Mouse (Mus musculus): ENCODE measurements around the gene Rtn4ip1. TPM values are rescaled to one million over a fixed set of nuclear protein-coding genes. Genes with fewer than 3 reads are reported as not detected.

Rtn4ip1 gene
- polyA plus RNA-seq, 1 experiment from 2014 or later = 15.0 TPM

DNA sequence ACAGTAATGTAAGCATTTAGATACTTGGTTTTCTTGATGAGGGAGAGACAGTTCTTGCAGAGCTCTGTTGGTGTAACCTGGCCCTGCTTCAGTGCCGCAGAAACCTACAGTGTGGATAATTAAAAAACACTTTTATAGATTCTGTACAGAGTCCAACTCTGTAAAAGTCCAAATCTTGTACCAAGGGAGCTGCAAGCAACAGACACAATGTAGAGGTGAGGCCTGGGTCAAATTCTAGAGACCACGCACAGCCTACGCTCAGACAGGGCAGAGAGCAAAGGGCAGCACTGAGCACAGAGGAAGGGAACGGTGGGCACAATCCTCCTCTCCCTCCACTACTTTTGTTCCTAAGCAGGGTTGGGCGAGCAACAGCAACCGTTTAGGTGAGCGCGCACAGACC is 5.5 kb upstream of the Rtn4ip1 start:
- Histone ChIP-seq H3K36me3 (ENCODE audit: control insufficient read depth, insufficient read depth, low read length) (peaks cover 30% of the 10 kb centered on the region), H3K4me3 (ENCODE audit: low read depth, low read length) (no peak overlapping the region), H3K27ac (ENCODE audit: low read depth) (no peak overlapping the region), H3K9me3 (ENCODE audit: control insufficient read depth, low read length) (no peaks in the 10 kb centered on the region), H3K4me1 (replicated peaks; ENCODE audit: control insufficient read depth, insufficient read depth, low read length) (peaks cover 4% of the 10 kb centered on the region; the same call in 1 of the 2 replicates), H3K27me3 (replicated peaks; ENCODE audit: control insufficient read depth, insufficient read depth, low read length) (no peaks in the 10 kb centered on the region), H3K9ac (ENCODE audit: low read length) (no peak overlapping the region), H3K4me2 (ENCODE audit: low read length) (no peak overlapping the region)
- WGBS = 92% methylated on average over 8 of the region's 8 CpGs
- ATAC-seq (replicated peaks; ENCODE audit: low FRiP score, low TSS enrichment, low read depth) = no peak
- no peak for DNase-seq (ENCODE audit: low spot score)

DNA sequence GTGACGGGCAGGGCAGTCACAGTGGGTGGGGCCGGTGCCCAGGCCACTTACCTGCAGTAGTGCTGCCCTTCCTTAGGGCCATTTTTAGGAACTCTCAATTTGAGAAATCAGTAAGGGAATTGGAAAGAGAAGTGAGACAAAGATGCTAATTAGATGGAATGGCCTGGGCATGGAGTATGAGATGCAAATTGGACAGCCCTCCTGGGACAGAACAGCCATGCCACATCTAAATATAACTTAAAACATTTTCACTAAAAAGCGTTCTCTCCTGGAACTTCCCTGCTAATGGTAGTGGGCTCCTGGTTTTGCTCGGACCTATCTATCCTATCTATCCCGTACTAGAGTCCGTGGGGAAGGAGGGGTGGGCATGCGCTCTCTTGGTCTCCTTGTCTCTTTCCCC is 3.3 kb upstream of the Rtn4ip1 start:
- WGBS = 91% methylated on average over 7 of the region's 7 CpGs
- H3K36me3 ChIP-seq (ENCODE audit: control insufficient read depth, insufficient read depth, low read length) = peaks cover 20% of the 10 kb centered on the region; the same call in 1 of the 2 replicates
- H3K27ac ChIP-seq (ENCODE audit: low read depth) = no peak overlapping the region
- H3K4me1 ChIP-seq (replicated peaks; ENCODE audit: control insufficient read depth, insufficient read depth, low read length) = peaks cover 11% of the 10 kb centered on the region
- DNase-seq (ENCODE audit: low spot score) (no peak), ATAC-seq (replicated peaks; ENCODE audit: low FRiP score, low TSS enrichment, low read depth) (no peak)
- H3K9ac ChIP-seq (ENCODE audit: low read length) = no peak overlapping the region
- no peak overlapping the region for H3K4me2 ChIP-seq (ENCODE audit: low read length)
- no peaks in the 10 kb centered on the region for H3K9me3 ChIP-seq (ENCODE audit: control insufficient read depth, low read length)
- H3K27me3 ChIP-seq (replicated peaks; ENCODE audit: control insufficient read depth, insufficient read depth, low read length) = no peaks in the 10 kb centered on the region
- H3K4me3 ChIP-seq (ENCODE audit: low read depth, low read length) = no peak overlapping the region

DNA sequence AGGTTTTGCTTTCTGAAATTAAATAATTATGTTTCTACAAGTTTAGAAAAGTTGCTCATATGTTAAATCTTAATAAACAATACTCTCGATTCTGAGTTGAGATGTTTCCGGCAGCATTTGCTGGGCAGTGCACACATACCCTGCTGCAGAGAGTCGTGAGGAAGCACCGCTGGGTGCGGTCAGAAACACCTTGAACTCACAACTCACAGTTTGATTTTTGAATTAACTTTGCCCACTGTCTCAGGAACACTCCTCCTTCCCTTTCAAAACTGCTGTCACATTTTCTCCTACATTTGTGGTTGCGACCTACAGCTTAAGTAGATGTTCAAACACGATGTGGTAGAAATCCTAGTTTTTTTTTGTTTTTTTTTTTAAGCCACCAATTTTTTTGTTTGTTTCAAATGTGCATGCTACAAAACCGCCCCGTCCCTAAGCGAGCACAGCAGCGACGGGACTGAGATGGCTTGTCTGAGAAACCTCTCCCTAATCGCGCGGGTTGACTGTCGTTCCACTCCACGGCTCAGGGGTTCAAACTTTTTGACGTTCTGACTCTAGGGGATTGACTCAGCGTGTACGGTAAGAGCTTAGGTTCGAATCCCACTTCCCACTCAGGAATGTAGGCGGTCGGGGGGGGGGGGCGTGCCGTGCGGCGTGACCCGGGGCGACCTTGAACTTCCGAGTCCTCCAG is 580 bp upstream of the Rtn4ip1 start:
- Histone ChIP-seq H3K36me3 (ENCODE audit: control insufficient read depth, insufficient read depth, low read length) (no peaks in the 10 kb centered on the region), H3K9ac (ENCODE audit: low read length) (peak overlapping the region; percentile 75), H3K4me2 (ENCODE audit: low read length) (peak overlapping the region; percentile 54), H3K9me3 (ENCODE audit: control insufficient read depth, low read length) (no peaks in the 10 kb centered on the region), H3K27me3 (replicated peaks; ENCODE audit: control insufficient read depth, insufficient read depth, low read length) (no peaks in the 10 kb centered on the region), H3K4me3 (ENCODE audit: low read depth, low read length) (peak overlapping the region; percentile 91), H3K27ac (ENCODE audit: low read depth) (peak overlapping the region; percentile 62), H3K4me1 (replicated peaks; ENCODE audit: control insufficient read depth, insufficient read depth, low read length) (peaks cover 11% of the 10 kb centered on the region)
- ATAC-seq (replicated peaks; ENCODE audit: low FRiP score, low TSS enrichment, low read depth) (peak; percentile 53; the same call in 1 of the 2 replicates), DNase-seq (ENCODE audit: low spot score) (no peak)
- 6% methylated on average over 30 of the region's 30 CpGs for WGBS

DNA sequence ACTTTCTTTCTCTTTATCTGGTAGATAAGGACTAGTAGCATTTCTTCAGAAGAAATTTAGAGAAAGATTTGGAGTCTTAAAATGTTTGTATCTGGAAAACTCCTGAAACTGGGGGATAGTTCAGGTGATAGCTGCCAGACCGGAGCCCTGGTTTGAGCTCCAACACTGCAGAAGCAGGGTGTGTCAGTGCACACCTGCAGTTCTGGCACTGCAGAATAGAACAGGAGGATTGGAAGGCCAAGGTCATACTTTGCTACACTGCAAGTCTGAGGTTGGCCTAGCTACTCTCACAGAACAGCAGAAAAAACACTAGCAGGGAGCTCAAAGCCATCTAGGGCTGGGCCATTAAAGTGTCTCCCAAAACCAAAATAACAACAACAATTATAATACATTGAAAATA is 3.0 kb downstream of the Rtn4ip1 start:
- Histone ChIP-seq H3K9me3 (ENCODE audit: control insufficient read depth, low read length) (no peaks in the 10 kb centered on the region), H3K4me2 (ENCODE audit: low read length) (no peak overlapping the region), H3K4me3 (ENCODE audit: low read depth, low read length) (no peak overlapping the region), H3K27ac (ENCODE audit: low read depth) (no peak overlapping the region), H3K27me3 (replicated peaks; ENCODE audit: control insufficient read depth, insufficient read depth, low read length) (no peaks in the 10 kb centered on the region), H3K4me1 (replicated peaks; ENCODE audit: control insufficient read depth, insufficient read depth, low read length) (peaks cover 11% of the 10 kb centered on the region), H3K36me3 (ENCODE audit: control insufficient read depth, insufficient read depth, low read length) (no peaks in the 10 kb centered on the region), H3K9ac (ENCODE audit: low read length) (no peak overlapping the region)
- DNase-seq (ENCODE audit: low spot score) (no peak), ATAC-seq (replicated peaks; ENCODE audit: low FRiP score, low TSS enrichment, low read depth) (no peak)
- 88% methylated on average over 1 of the region's 1 CpGs for WGBS

DNA sequence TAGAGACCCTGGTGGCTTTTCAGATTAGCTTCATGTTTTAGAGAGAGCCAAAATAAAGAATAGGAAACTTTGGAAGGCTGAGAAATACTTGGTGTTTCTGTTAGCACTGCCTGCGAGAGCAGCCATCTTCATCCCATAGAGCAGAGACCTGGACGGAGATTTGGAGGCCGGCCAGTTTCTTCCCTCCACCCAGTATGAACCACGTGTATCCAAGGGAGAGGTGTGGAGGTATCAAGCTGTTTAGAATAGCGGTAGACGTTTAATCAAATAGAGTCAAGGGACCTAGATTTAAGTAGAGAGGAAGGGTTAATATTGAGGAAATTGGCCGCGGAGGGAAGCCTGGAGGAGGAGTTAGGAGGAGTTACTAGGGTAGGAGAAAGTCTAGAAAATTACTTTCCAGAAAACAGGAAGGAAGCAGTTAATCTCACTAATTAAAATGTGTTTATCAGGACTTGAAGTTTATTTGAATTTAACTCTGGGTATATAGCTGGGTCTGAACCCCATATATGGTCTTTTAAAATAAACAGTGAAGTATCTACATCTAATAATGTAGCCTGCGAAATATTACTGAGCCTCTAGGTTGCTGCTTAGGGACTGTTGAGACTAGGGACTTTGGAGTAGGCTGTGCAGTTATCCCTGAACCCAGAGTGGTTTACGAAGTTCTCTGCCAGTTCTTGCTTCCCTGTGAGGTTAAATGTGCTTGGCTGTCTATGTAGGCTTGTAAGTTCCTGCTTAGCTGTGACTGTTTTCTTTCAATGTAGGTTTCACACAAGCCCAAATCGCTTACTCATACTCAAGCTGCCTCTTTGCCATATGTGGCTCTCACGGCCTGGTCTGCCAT is 8.6 kb downstream of the Rtn4ip1 start:
- Histone ChIP-seq H3K36me3 (ENCODE audit: control insufficient read depth, insufficient read depth, low read length) (no peaks in the 10 kb centered on the region), H3K4me3 (ENCODE audit: low read depth, low read length) (no peak overlapping the region), H3K4me2 (ENCODE audit: low read length) (no peak overlapping the region), H3K9me3 (ENCODE audit: control insufficient read depth, low read length) (no peaks in the 10 kb centered on the region), H3K27ac (ENCODE audit: low read depth) (no peak overlapping the region), H3K4me1 (replicated peaks; ENCODE audit: control insufficient read depth, insufficient read depth, low read length) (no peaks in the 10 kb centered on the region), H3K27me3 (replicated peaks; ENCODE audit: control insufficient read depth, insufficient read depth, low read length) (no peaks in the 10 kb centered on the region), H3K9ac (ENCODE audit: low read length) (no peak overlapping the region)
- DNase-seq (ENCODE audit: low spot score) (no peak), ATAC-seq (replicated peaks; ENCODE audit: low FRiP score, low TSS enrichment, low read depth) (no peak)
- WGBS = 77% methylated on average over 12 of the region's 12 CpGs

DNA sequence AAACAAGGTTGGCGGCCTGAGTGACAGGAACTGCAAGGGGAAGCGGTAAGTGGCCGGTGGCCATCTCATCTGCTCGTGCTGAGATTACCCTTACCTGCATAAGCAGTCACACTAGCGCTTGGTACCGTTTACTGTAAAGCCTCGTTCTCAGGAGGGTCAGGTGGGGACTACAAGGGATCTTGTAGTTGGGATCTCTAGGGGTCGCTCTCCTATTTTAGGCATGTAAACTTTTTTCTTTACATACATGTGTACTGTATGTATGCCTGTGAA is 9.2 kb downstream of the Rtn4ip1 start:
- Histone ChIP-seq H3K27me3 (replicated peaks; ENCODE audit: control insufficient read depth, insufficient read depth, low read length) (no peaks in the 10 kb centered on the region), H3K36me3 (ENCODE audit: control insufficient read depth, insufficient read depth, low read length) (no peaks in the 10 kb centered on the region), H3K4me1 (replicated peaks; ENCODE audit: control insufficient read depth, insufficient read depth, low read length) (no peaks in the 10 kb centered on the region), H3K27ac (ENCODE audit: low read depth) (no peak overlapping the region), H3K4me2 (ENCODE audit: low read length) (no peak overlapping the region), H3K9me3 (ENCODE audit: control insufficient read depth, low read length) (no peaks in the 10 kb centered on the region), H3K9ac (ENCODE audit: low read length) (no peak overlapping the region), H3K4me3 (ENCODE audit: low read depth, low read length) (no peak overlapping the region)
- ATAC-seq (replicated peaks; ENCODE audit: low FRiP score, low TSS enrichment, low read depth) = no peak
- 90% methylated on average over 8 of the region's 8 CpGs for WGBS
- DNase-seq (ENCODE audit: low spot score) = no peak

DNA sequence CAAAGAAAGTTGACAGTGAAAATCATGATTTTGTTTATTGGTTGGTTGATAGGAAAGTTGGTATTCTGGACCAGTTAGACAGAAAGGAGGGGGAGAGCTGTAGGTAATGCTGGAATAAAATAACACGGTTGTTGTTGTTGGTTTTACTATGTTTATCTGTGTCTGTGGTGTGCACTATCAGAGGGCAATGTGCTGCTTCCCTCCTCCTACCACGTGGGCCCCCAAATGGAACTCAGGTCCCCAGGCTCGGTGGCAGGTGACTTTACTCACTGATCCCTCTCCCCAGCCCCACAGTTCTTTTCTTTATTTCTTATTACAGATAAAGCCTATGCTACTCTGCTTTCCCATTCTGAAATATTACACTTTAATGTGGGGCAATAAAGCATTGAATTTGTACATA is 10.6 kb downstream of the Rtn4ip1 start:
- no peaks in the 10 kb centered on the region for H3K27me3 ChIP-seq (replicated peaks; ENCODE audit: control insufficient read depth, insufficient read depth, low read length)
- H3K27ac ChIP-seq (ENCODE audit: low read depth) = no peak overlapping the region
- H3K9me3 ChIP-seq (ENCODE audit: control insufficient read depth, low read length) = no peaks in the 10 kb centered on the region
- no peaks in the 10 kb centered on the region for H3K36me3 ChIP-seq (ENCODE audit: control insufficient read depth, insufficient read depth, low read length)
- no peak overlapping the region for H3K4me3 ChIP-seq (ENCODE audit: low read depth, low read length)
- no peak overlapping the region for H3K4me2 ChIP-seq (ENCODE audit: low read length)
- DNase-seq (ENCODE audit: low spot score) (no peak), ATAC-seq (replicated peaks; ENCODE audit: low FRiP score, low TSS enrichment, low read depth) (no peak)
- peaks cover 4% of the 10 kb centered on the region; the same call in 1 of the 2 replicates for H3K4me1 ChIP-seq (replicated peaks; ENCODE audit: control insufficient read depth, insufficient read depth, low read length)
- 74% methylated on average over 3 of the region's 3 CpGs for WGBS
- no peak overlapping the region for H3K9ac ChIP-seq (ENCODE audit: low read length)

DNA sequence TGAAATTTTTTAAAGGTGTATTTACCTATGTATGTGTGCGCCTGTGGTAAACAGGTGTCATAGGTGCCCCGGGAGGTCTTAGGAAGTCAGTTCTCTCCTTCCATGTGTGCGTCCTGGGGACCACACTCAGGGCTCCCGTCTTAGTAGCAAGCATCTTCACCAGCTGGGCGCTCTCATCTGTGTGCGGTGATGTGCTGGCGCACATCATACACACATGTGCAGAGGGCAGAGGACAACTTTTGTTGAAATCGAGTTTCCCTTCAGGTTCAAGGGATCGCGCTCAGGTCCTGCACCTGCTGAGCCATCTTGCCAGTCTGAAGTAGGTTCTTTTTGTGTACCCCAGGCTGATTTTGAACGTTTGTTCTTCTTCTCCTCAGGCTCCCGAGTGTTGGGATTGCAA is 14.6 kb downstream of the Rtn4ip1 start:
- no peak overlapping the region for H3K4me3 ChIP-seq (ENCODE audit: low read depth, low read length)
- H3K9me3 ChIP-seq (ENCODE audit: control insufficient read depth, low read length) = no peaks in the 10 kb centered on the region
- peaks cover 6% of the 10 kb centered on the region; the same call in 1 of the 2 replicates for H3K4me1 ChIP-seq (replicated peaks; ENCODE audit: control insufficient read depth, insufficient read depth, low read length)
- H3K36me3 ChIP-seq (ENCODE audit: control insufficient read depth, insufficient read depth, low read length) = no peaks in the 10 kb centered on the region
- H3K27me3 ChIP-seq (replicated peaks; ENCODE audit: control insufficient read depth, insufficient read depth, low read length) = no peaks in the 10 kb centered on the region
- no peak for DNase-seq (ENCODE audit: low spot score)
- H3K4me2 ChIP-seq (ENCODE audit: low read length) = no peak overlapping the region
- ATAC-seq (replicated peaks; ENCODE audit: low FRiP score, low TSS enrichment, low read depth) = no peak
- no peak overlapping the region for H3K27ac ChIP-seq (ENCODE audit: low read depth)
- no peak overlapping the region for H3K9ac ChIP-seq (ENCODE audit: low read length)
- 83% methylated on average over 12 of the region's 12 CpGs for WGBS

DNA sequence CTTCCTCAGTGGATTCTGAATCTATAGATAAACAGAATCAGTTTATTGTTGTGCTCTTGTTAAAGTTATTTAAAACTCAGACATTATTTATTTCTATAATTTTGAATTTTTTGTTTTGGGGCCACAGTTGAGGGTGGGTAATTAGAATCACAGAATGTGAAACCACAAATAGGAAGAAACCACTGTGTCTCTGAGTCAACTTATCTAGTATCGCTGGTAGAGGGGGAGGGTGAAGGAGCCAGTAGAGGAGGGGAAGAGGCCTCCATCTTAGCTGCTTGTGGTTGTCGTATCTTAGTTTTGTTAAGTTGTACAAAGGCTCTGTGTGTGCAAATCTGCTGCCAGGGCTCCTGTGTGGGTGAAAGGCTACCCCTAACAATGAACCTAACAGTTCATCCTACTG is 15.1 kb downstream of the Rtn4ip1 start:
- WGBS = 98% methylated on average over 2 of the region's 2 CpGs
- Histone ChIP-seq H3K27me3 (replicated peaks; ENCODE audit: control insufficient read depth, insufficient read depth, low read length) (no peaks in the 10 kb centered on the region), H3K27ac (ENCODE audit: low read depth) (no peak overlapping the region), H3K4me2 (ENCODE audit: low read length) (no peak overlapping the region), H3K36me3 (ENCODE audit: control insufficient read depth, insufficient read depth, low read length) (no peaks in the 10 kb centered on the region), H3K9ac (ENCODE audit: low read length) (no peak overlapping the region), H3K4me1 (replicated peaks; ENCODE audit: control insufficient read depth, insufficient read depth, low read length) (peaks cover 6% of the 10 kb centered on the region; the same call in 1 of the 2 replicates), H3K9me3 (ENCODE audit: control insufficient read depth, low read length) (no peaks in the 10 kb centered on the region), H3K4me3 (ENCODE audit: low read depth, low read length) (no peak overlapping the region)
- ATAC-seq (replicated peaks; ENCODE audit: low FRiP score, low TSS enrichment, low read depth) (no peak), DNase-seq (ENCODE audit: low spot score) (no peak)
